Mouse (Mus musculus): ENCODE results near the gene Rtn1.

GRCm38 (mm10) chr12:72227731-72228130 is 181.1 kb downstream of the Rtn1 start:
- TF ChIP-seq CTCF (IDR thresholded peaks at IDR 0.05; ENCODE audit: low read depth) (no peak), EP300 (IDR thresholded peaks at IDR 0.05; ENCODE audit: low read depth) (no peak)
